Mouse (Mus musculus) kidney, postnatal 0 days (tissue): Measurements from ENCODE around the gene Disp1. TPM values are rescaled to one million over a fixed set of nuclear protein-coding genes. Genes with fewer than 3 reads are reported as not detected.

ENCODE experiments used
- ATAC-seq: fragments of 200-750 bp; cut with Nextera tagmentation; replicated peaks from 2 replicates; pipeline ENCODE4 v1.8.0; 2017; ENCODE audit warnings: low read depth, moderate number of reproducible peaks, moderate TSS enrichment, moderate library complexity; ENCODE audit not compliant: low FRiP score
- DNase-seq: peaks from one replicate; pipeline ENCODE4 v3.0.0-alpha.2; 2016; ENCODE audit warnings: low spot score
- H3K27ac ChIP-seq: fragments of 300-500 bp; sonication (generic); 2 replicates; pipeline ENCODE4 v1.5.1; 2014; ENCODE audit warnings: mild to moderate bottlenecking
- H3K27me3 ChIP-seq: fragments of 300-500 bp; sonication (generic); 2 replicates; pipeline ENCODE4 v1.6.1; 2014; ENCODE audit warnings: low read length, mixed read lengths; ENCODE audit not compliant: insufficient read depth
- H3K36me3 ChIP-seq: fragments of 300-500 bp; sonication (generic); 2 replicates; pipeline ENCODE4 v1.6.1; 2014; ENCODE audit warnings: low read length, mixed read lengths; ENCODE audit not compliant: insufficient read depth
- H3K4me1 ChIP-seq: fragments of 300-500 bp; sonication (generic); replicated peaks from 2 replicates; pipeline ENCODE4 v1.6.1; 2014; ENCODE audit warnings: antibody characterized with exemption, low read length, mixed read lengths; ENCODE audit not compliant: insufficient read depth
- H3K4me2 ChIP-seq: fragments of 300-500 bp; sonication (generic); 2 replicates; pipeline ENCODE4 v1.6.1; 2014; ENCODE audit warnings: mild to moderate bottlenecking, low read length, moderate library complexity, mixed read lengths
- H3K4me3 ChIP-seq: fragments of 300-500 bp; sonication (generic); replicated peaks from 2 replicates; pipeline ENCODE4 v1.5.1; 2014; ENCODE audit warnings: low read depth, low read length
- H3K9ac ChIP-seq: fragments of 300-500 bp; sonication (generic); 2 replicates; pipeline ENCODE4 v1.6.1; 2014; ENCODE audit warnings: low read depth, low read length
- H3K9me3 ChIP-seq: fragments of 300-500 bp; sonication (generic); replicated peaks from 2 replicates; pipeline ENCODE4 v1.6.1; 2016; ENCODE audit warnings: low read length, inconsistent platforms, mixed read lengths
- CTCF ChIP-seq: IDR thresholded peaks from 2 replicates; pipeline ENCODE4 v1.5.1; 2016; ENCODE audit warnings: antibody characterized with exemption, low read depth, mild to moderate bottlenecking, moderate library complexity
- WGBS: fragments of 180-500 bp; shearing (Covaris S2); extraction: QIAGEN DNeasy Blood & Tissue Kit; methylation state at CpG from one replicate; pipeline ENCODE4 v1.1.7; 2014; 5-methylcytosine and 5-hydroxymethylcytosine counted together
- polyA plus RNA-seq: library from polyadenylated mRNA; unstranded; fragments of >200 nt; fragmentation: Nextera tagmentation; extraction: Ambion mirVana; gene quantifications from 2 replicates; pipeline ENCODE4 v1.2.1, GENCODE M21; 2015

Disp1 gene
- polyA plus RNA-seq, 1 experiment from 2014 or later: 8.4 TPM

DNA sequence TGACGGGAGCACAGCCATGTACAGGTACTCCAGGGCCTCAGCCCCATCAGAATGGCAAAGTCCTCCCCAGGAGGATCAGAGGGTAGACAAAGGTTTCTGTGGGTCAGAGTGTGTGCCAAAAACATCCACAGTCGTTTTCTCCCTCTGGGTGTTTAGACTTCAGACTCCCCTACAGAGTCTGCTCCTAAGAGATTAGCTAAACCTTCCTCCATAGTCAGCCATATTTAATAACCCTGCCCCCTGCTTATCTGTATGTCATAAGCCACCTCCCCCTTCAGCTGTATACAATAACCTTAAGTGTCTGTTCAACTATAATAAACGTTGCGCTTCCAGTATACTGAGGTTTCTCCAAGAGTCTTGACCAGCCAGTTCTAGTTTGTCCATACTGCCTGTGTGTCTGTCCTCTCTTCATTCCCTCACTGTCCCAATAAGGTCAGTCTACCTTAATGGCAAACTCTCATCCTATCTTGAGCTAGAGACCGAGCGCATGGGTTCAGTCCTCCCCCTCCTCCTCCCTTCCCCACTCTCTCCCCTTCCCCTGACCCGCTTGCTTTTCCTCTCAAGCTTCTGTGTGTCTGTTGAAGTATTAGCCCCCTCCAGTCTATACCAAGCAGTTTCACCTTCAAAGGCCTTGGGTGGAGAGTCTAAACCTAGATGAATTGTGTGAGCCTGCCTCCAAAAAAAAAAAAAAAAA is 11.8 kb upstream of the Disp1 start:
- Histone ChIP-seq H3K9me3 (no peaks in the 10 kb centered on the region), H3K4me1 (no peaks in the 10 kb centered on the region), H3K9ac (no peak overlapping the region), H3K36me3 (no peaks in the 10 kb centered on the region), H3K4me3 (no peak overlapping the region), H3K27me3 (no peaks in the 10 kb centered on the region), H3K4me2 (no peak overlapping the region), H3K27ac (no peak overlapping the region)
- 57% methylated on average over 7 of the region's 7 CpGs for WGBS
- TF ChIP-seq CTCF: no peak
- ATAC-seq (no peak), DNase-seq (no peak)

DNA sequence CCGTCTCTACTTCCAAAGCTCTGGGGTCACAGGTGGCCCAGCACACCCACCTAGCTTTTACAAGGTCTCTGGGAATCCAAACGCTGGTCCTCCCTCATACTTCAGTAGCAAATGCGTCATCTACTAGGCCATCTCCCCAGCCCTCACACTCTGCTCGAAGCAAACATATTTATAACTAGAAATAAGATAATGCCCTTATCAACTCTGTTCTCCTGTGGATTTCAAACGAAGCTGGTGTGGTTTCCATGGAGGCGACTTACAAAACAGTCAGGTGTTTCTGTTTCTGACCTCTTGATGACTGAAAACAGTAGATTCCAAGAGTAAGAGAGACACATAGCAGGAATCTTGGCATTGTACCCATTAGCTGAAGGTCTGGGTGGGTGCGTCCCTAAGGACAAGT is 6.1 kb upstream of the Disp1 start:
- Histone ChIP-seq H3K4me1 (no peaks in the 10 kb centered on the region), H3K4me3 (no peak overlapping the region), H3K27me3 (no peaks in the 10 kb centered on the region), H3K36me3 (no peaks in the 10 kb centered on the region), H3K4me2 (no peak overlapping the region), H3K9me3 (no peaks in the 10 kb centered on the region), H3K9ac (no peak overlapping the region), H3K27ac (no peak overlapping the region)
- ATAC-seq (no peak), DNase-seq (no peak)
- 78% methylated on average over 7 of the region's 7 CpGs for WGBS
- no peak for TF ChIP-seq CTCF

DNA sequence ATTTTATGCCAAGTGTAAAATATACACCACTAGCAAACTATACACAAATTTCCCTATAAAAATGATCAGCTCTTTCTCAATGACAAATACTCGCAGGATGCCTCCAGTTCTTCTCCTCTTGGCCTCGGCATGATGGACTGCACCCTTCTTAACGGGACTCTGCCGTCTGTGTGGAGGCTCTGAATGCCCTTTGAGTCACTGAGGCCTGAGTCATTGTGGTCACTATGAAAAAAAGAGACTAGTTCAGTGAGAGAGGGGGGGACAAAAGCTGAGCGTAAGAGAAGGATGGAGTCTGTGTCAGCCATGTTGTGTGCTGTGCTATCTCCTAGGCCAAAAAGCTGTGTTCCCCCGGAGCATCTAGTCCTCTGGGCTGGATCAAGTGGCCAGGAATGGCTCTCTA is 2.3 kb downstream of the Disp1 start:
- WGBS: 92% methylated on average over 6 of the region's 6 CpGs
- Histone ChIP-seq H3K9ac (no peak overlapping the region), H3K36me3 (no peaks in the 10 kb centered on the region), H3K27me3 (no peaks in the 10 kb centered on the region), H3K4me1 (peaks cover 8% of the 10 kb centered on the region), H3K4me3 (no peak overlapping the region), H3K27ac (no peak overlapping the region), H3K4me2 (no peak overlapping the region), H3K9me3 (no peaks in the 10 kb centered on the region)
- TF ChIP-seq CTCF: no peak
- ATAC-seq (no peak), DNase-seq (no peak)

DNA sequence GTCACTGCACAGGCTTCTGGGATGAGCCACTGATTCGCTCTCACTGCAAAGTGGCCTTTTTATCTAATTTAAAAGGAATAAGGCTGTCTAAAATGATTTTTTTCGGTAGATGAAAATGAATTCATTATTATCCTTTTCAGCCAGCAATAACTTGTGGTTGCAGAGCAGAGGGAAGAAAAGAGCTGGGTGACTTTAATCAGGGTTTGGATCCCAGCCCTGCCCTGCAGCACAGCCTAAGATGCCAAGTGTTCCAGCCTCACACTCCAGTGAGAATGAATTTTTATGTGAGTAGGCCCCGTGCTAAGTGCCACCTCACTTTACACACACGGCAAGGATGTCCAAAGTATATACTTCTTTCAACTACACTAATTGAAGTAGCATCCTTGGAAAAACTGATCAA is 4.6 kb downstream of the Disp1 start:
- Histone ChIP-seq H3K4me1 (peaks cover 8% of the 10 kb centered on the region), H3K9me3 (no peaks in the 10 kb centered on the region), H3K36me3 (no peaks in the 10 kb centered on the region), H3K9ac (no peak overlapping the region), H3K4me2 (no peak overlapping the region), H3K4me3 (no peak overlapping the region), H3K27me3 (no peaks in the 10 kb centered on the region), H3K27ac (no peak overlapping the region)
- DNase-seq (no peak), ATAC-seq (no peak)
- WGBS: 72% methylated on average over 4 of the region's 4 CpGs
- no peak for TF ChIP-seq CTCF

DNA sequence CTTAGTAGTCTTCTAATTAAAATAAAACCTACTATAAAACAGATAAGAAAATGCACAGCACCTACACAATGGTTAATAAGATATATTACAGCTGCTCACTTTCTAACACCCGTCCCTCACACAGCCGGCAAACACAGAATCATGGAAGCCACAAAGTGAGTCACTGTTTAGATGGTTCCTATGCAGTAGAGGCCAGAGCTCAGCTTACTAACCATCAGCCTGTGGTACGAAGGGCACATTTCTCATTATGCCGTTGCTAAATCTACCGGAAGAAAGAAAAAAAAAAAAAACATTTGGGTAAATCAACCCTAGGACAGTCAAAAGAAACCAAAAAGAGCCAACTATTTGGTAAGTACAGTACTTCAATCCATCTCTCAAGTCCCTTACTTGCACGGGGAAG is 5.6 kb downstream of the Disp1 start:
- H3K9me3 ChIP-seq: no peaks in the 10 kb centered on the region
- H3K4me3 ChIP-seq: no peak overlapping the region
- H3K4me1 ChIP-seq: peaks cover 8% of the 10 kb centered on the region
- TF ChIP-seq CTCF: no peak
- no peak for DNase-seq
- WGBS: 86% methylated on average over 6 of the region's 6 CpGs
- H3K9ac ChIP-seq: no peak overlapping the region
- no peaks in the 10 kb centered on the region for H3K27me3 ChIP-seq
- no peak overlapping the region for H3K4me2 ChIP-seq
- no peak overlapping the region for H3K27ac ChIP-seq
- H3K36me3 ChIP-seq: no peaks in the 10 kb centered on the region
- no peak for ATAC-seq

DNA sequence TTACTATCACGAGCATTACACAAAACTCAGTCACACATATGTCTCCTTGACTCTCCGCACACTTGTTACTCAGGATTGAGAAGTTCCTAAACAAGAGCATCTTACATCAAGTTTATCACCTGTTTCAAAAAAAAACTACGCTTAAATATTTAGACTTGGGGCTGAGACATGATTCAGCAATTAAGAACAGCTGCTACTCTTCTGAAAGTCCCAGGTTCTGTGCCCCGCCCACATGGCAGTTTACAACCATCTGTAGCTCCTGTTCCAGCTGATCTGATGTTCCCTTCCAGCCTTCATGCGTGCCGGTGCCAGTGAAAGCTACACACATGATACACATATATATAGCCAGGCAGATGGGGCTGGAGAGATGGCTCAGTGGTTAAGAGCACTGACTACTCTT is 7.5 kb downstream of the Disp1 start:
- Histone ChIP-seq H3K9ac (no peak overlapping the region), H3K4me2 (no peak overlapping the region), H3K27me3 (no peaks in the 10 kb centered on the region), H3K36me3 (no peaks in the 10 kb centered on the region), H3K4me1 (no peaks in the 10 kb centered on the region), H3K27ac (no peak overlapping the region), H3K4me3 (no peak overlapping the region), H3K9me3 (no peaks in the 10 kb centered on the region)
- no peak for ATAC-seq
- TF ChIP-seq CTCF: no peak
- WGBS: 81% methylated on average over 6 of the region's 6 CpGs
- DNase-seq: no peak

DNA sequence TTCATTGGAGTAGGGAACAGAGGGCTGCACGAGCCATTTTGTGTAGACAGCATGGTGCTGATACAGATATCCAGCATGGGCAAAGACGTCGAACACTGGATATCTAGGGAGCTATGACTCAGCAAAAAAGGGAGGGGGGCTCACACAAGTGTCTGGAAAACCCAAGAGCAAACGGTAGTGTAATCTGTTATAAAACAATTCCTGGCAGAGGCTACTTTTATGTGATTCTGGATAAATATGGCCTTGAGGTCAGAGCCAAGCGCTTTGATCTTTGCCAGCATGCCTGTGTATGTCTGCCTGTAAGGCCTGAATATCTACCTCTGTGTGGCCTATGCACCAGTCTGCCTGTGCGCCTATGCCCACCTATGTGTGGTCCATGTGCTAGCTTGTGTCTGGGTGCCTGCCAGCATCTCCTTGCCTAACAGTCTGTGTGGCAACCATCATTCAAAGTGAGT is 8.5 kb downstream of the Disp1 start:
- no peak for DNase-seq
- H3K9ac ChIP-seq: no peak overlapping the region
- no peaks in the 10 kb centered on the region for H3K36me3 ChIP-seq
- WGBS: 66% methylated on average over 6 of the region's 6 CpGs
- H3K27ac ChIP-seq: no peak overlapping the region
- no peaks in the 10 kb centered on the region for H3K4me1 ChIP-seq
- ATAC-seq: no peak
- no peaks in the 10 kb centered on the region for H3K9me3 ChIP-seq
- no peak for TF ChIP-seq CTCF
- no peak overlapping the region for H3K4me2 ChIP-seq
- H3K4me3 ChIP-seq: no peak overlapping the region
- no peaks in the 10 kb centered on the region for H3K27me3 ChIP-seq
